Mouse (Mus musculus): ENCODE measurements around the gene Smc3. TPM values are rescaled to one million over a fixed set of nuclear protein-coding genes. Genes with fewer than 3 reads are reported as not detected.

The Smc3 gene
- total and polyA plus RNA-seq, 2 experiments from 2014 or later, result 15.3 to 44.1 TPM

- H3K4me1 ChIP-seq (ENCODE audit: insufficient read depth, low read length), result no peaks in the 10 kb centered on the region
- H3K9me3 ChIP-seq (ENCODE audit: low read length), result no peaks in the 10 kb centered on the region
- H3K4me2 ChIP-seq (ENCODE audit: low read depth, low read length), result no peak overlapping the region
- H3K9ac ChIP-seq (replicated peaks; ENCODE audit: low read length), result no peak overlapping the region
- DNase-seq (ENCODE audit: low spot score) (no peak), ATAC-seq (no peak)
- H3K27ac ChIP-seq, result no peak overlapping the region
- whole genome bisulfite sequencing, result 81% methylated on average over 4 of the region's 4 CpGs
- no peak overlapping the region for H3K4me3 ChIP-seq (ENCODE audit: low read length)
- H3K36me3 ChIP-seq (ENCODE audit: insufficient read depth, low read length), result no peaks in the 10 kb centered on the region
- no peaks in the 10 kb centered on the region for H3K27me3 ChIP-seq (ENCODE audit: insufficient read depth, low read length)
- no peak for TF ChIP-seq CTCF (IDR thresholded peaks at IDR 0.05; ENCODE audit: low read depth)
Measured at GRCm38 (mm10) chr19:53571056-53571455, 29.1 kb upstream of the Smc3 start.

- no peak overlapping the region for H3K4me2 ChIP-seq (ENCODE audit: low read depth, low read length)
- ATAC-seq (no peak), DNase-seq (ENCODE audit: low spot score) (no peak)
- no peaks in the 10 kb centered on the region for H3K27me3 ChIP-seq (ENCODE audit: insufficient read depth, low read length)
- H3K27ac ChIP-seq, result no peak overlapping the region
- no peaks in the 10 kb centered on the region for H3K9me3 ChIP-seq (ENCODE audit: low read length)
- H3K36me3 ChIP-seq (ENCODE audit: insufficient read depth, low read length), result no peaks in the 10 kb centered on the region
- H3K4me1 ChIP-seq (ENCODE audit: insufficient read depth, low read length), result no peaks in the 10 kb centered on the region
- WGBS, result 81% methylated on average over 18 of the region's 18 CpGs
- H3K4me3 ChIP-seq (ENCODE audit: low read length), result no peak overlapping the region
- TF ChIP-seq CTCF (IDR thresholded peaks at IDR 0.05; ENCODE audit: low read depth), result no peak
- H3K9ac ChIP-seq (replicated peaks; ENCODE audit: low read length), result no peak overlapping the region
Measured at GRCm38 (mm10) chr19:53571501-53572428, 28.4 kb upstream of the Smc3 start.

GRCm38 (mm10) chr19:53572607-53573006, 27.6 kb upstream of the Smc3 start:
- no peak for ATAC-seq
- Histone ChIP-seq H3K4me2 (ENCODE audit: low read depth, low read length) (no peak overlapping the region), H3K27me3 (ENCODE audit: insufficient read depth, low read length) (no peaks in the 10 kb centered on the region), H3K4me3 (ENCODE audit: low read length) (no peak overlapping the region), H3K36me3 (ENCODE audit: insufficient read depth, low read length) (no peaks in the 10 kb centered on the region), H3K9ac (replicated peaks; ENCODE audit: low read length) (no peak overlapping the region), H3K4me1 (ENCODE audit: insufficient read depth, low read length) (no peaks in the 10 kb centered on the region), H3K9me3 (ENCODE audit: low read length) (no peaks in the 10 kb centered on the region), H3K27ac (no peak overlapping the region)
- DNase-seq (ENCODE audit: low spot score), result no peak
- no peak for TF ChIP-seq CTCF (IDR thresholded peaks at IDR 0.05; ENCODE audit: low read depth)
- WGBS, result 84% methylated on average over 12 of the region's 12 CpGs

- WGBS, result 88% methylated on average over 3 of the region's 3 CpGs
Measured at GRCm38 (mm10) chr19:53573151-53573550, 27.0 kb upstream of the Smc3 start.

DNA sequence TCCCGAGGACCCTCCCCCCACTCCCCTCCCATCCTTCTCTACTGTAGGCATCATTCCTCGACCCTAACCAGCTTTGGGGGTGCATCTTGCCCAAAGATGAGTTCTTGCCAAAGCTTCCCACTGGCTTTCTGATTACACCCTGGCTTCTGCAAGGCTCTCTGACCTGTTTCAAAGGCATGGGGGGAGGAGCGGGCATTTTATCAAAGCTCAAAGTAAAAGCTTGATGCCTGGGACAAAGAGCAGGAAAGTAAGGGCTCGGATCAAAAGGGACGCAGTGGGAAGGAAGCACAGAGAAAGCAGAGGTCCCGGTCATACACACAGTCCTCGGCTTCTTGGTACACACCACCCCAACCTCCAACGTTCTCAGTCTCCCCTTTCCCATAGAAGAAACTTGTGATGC, 26.1 kb upstream of the Smc3 start:
- DNase-seq (ENCODE audit: low spot score) (no peak), ATAC-seq (no peak)
- no peak overlapping the region for H3K4me2 ChIP-seq (ENCODE audit: low read depth, low read length)
- WGBS, result 41% methylated on average over 8 of the region's 8 CpGs
- no peak overlapping the region for H3K4me3 ChIP-seq (ENCODE audit: low read length)
- no peaks in the 10 kb centered on the region for H3K4me1 ChIP-seq (ENCODE audit: insufficient read depth, low read length)
- TF ChIP-seq CTCF (IDR thresholded peaks at IDR 0.05; ENCODE audit: low read depth), result no peak
- H3K27ac ChIP-seq, result no peak overlapping the region
- H3K9ac ChIP-seq (replicated peaks; ENCODE audit: low read length), result no peak overlapping the region
- H3K27me3 ChIP-seq (ENCODE audit: insufficient read depth, low read length), result no peaks in the 10 kb centered on the region
- H3K36me3 ChIP-seq (ENCODE audit: insufficient read depth, low read length), result no peaks in the 10 kb centered on the region
- H3K9me3 ChIP-seq (ENCODE audit: low read length), result no peaks in the 10 kb centered on the region

More at GRCm38 (mm10) chr19:53573151-53573550, 27.0 kb upstream of the Smc3 start:
- Histone ChIP-seq H3K27me3 (ENCODE audit: insufficient read depth, low read length) (no peaks in the 10 kb centered on the region), H3K4me2 (ENCODE audit: low read depth, low read length) (no peak overlapping the region), H3K36me3 (ENCODE audit: insufficient read depth, low read length) (no peaks in the 10 kb centered on the region), H3K4me1 (ENCODE audit: insufficient read depth, low read length) (no peaks in the 10 kb centered on the region), H3K9ac (replicated peaks; ENCODE audit: low read length) (no peak overlapping the region), H3K4me3 (ENCODE audit: low read length) (no peak overlapping the region), H3K27ac (no peak overlapping the region), H3K9me3 (ENCODE audit: low read length) (no peaks in the 10 kb centered on the region)
- DNase-seq (ENCODE audit: low spot score) (no peak), ATAC-seq (no peak)
- no peak for TF ChIP-seq CTCF (IDR thresholded peaks at IDR 0.05; ENCODE audit: low read depth)

- DNase-seq (ENCODE audit: low spot score), result no peak
- H3K27me3 ChIP-seq (ENCODE audit: insufficient read depth, low read length), result no peaks in the 10 kb centered on the region
- no peak for TF ChIP-seq CTCF (IDR thresholded peaks at IDR 0.05; ENCODE audit: low read depth)
- no peaks in the 10 kb centered on the region for H3K4me1 ChIP-seq (ENCODE audit: insufficient read depth, low read length)
- no peak overlapping the region for H3K27ac ChIP-seq
- no peaks in the 10 kb centered on the region for H3K36me3 ChIP-seq (ENCODE audit: insufficient read depth, low read length)
- 88% methylated on average over 7 of the region's 7 CpGs for WGBS
- H3K9ac ChIP-seq (replicated peaks; ENCODE audit: low read length), result no peak overlapping the region
- H3K4me3 ChIP-seq (ENCODE audit: low read length), result no peak overlapping the region
- no peaks in the 10 kb centered on the region for H3K9me3 ChIP-seq (ENCODE audit: low read length)
- ATAC-seq, result no peak
- H3K4me2 ChIP-seq (ENCODE audit: low read depth, low read length), result no peak overlapping the region
Measured at GRCm38 (mm10) chr19:53574546-53574945, 25.7 kb upstream of the Smc3 start.

All from hindbrain, postnatal 0 days (tissue).